Mouse (Mus musculus) kidney, embryonic 14.5 days (tissue): ENCODE data around the gene Olfr1231. TPM values are rescaled to one million over a fixed set of nuclear protein-coding genes. Genes with fewer than 3 reads are reported as not detected.

ENCODE experiments used
- ATAC-seq: fragments of 200-750 bp; cut with Nextera tagmentation; 2 replicates; pipeline ENCODE4 v1.8.0; 2017; ENCODE audit warnings: moderate number of reproducible peaks, mild to moderate bottlenecking, moderate TSS enrichment, moderate library complexity; ENCODE audit not compliant: low FRiP score, low TSS enrichment
- H3K27ac ChIP-seq: fragments of 300-500 bp; sonication (generic); 2 replicates; pipeline ENCODE4 v1.5.1; 2014; ENCODE audit warnings: low read depth, mild to moderate bottlenecking, low read length, moderate library complexity, mixed read lengths
- H3K27me3 ChIP-seq: fragments of 300-500 bp; sonication (generic); 2 replicates; pipeline ENCODE4 v1.6.1; 2014; ENCODE audit warnings: mild to moderate bottlenecking, low read length; ENCODE audit not compliant: control insufficient read depth, insufficient read depth
- H3K36me3 ChIP-seq: fragments of 300-500 bp; sonication (generic); 2 replicates; pipeline ENCODE4 v1.6.1; 2014; ENCODE audit warnings: low read length, mixed read lengths; ENCODE audit not compliant: control insufficient read depth, insufficient read depth
- H3K4me1 ChIP-seq: fragments of 300-500 bp; sonication (generic); 2 replicates; pipeline ENCODE4 v1.6.1; 2014; ENCODE audit warnings: low read length, mixed read lengths; ENCODE audit not compliant: control insufficient read depth, insufficient read depth
- H3K4me2 ChIP-seq: fragments of 300-500 bp; sonication (generic); replicated peaks from 2 replicates; pipeline ENCODE4 v1.6.1; 2014; ENCODE audit warnings: low read depth, mild to moderate bottlenecking, low read length
- H3K4me3 ChIP-seq: fragments of 300-500 bp; sonication (generic); 2 replicates; pipeline ENCODE4 v1.5.1; 2014; ENCODE audit warnings: mild to moderate bottlenecking, low read length
- H3K9ac ChIP-seq: fragments of 300-500 bp; sonication (generic); 2 replicates; pipeline ENCODE4 v1.6.1; 2014; ENCODE audit warnings: low read depth, mild to moderate bottlenecking, low read length, moderate library complexity
- H3K9me3 ChIP-seq: fragments of 300-500 bp; sonication (generic); 2 replicates; pipeline ENCODE4 v1.6.1; 2016; ENCODE audit warnings: low read length; ENCODE audit not compliant: control insufficient read depth
- whole genome bisulfite sequencing: fragments of 180-500 bp; shearing (Covaris S2); extraction: QIAGEN DNeasy Blood & Tissue Kit; methylation state at CpG from one replicate; pipeline ENCODE4 v1.1.7; 2014; 5-methylcytosine and 5-hydroxymethylcytosine counted together
- polyA plus RNA-seq: library from polyadenylated mRNA; unstranded; fragments of >200 nt; fragmentation: Nextera tagmentation; extraction: Ambion mirVana; gene quantifications from 2 replicates; pipeline ENCODE4 v1.2.1, GENCODE M21; 2014

Olfr1231 gene
- not detected in 2 replicates for polyA plus RNA-seq

- no peak for ATAC-seq
- WGBS = 83% methylated on average over 2 of the region's 2 CpGs
- Histone ChIP-seq H3K9me3 (no peaks in the 10 kb centered on the region), H3K4me3 (no peak within 1 kb of the TSS), H3K36me3 (no peaks in the 10 kb centered on the region), H3K9ac (no peak within 1 kb of the TSS), H3K27me3 (no peaks in the 10 kb centered on the region), H3K27ac (no peak within 1 kb of the TSS), H3K4me1 (no peaks in the 10 kb centered on the region), H3K4me2 (no peak within 1 kb of the TSS)
These were observed at the start of gene Olfr1231 for GRCm38 (mm10) chr2:89306974-89307373. TSS of gene Olfr1231 (minus strand) at chr2:89307074.

GRCm38 (mm10) chr2:89342298-89342697 lies 35.4 kb upstream of the Olfr1231 start, which contains the start of gene Olfr1233:
TSS of gene Olfr1233 (minus strand) at chr2:89342398.
- Histone ChIP-seq H3K27ac (no peak within 1 kb of the TSS), H3K9ac (no peak within 1 kb of the TSS), H3K9me3 (no peaks in the 10 kb centered on the region), H3K4me3 (no peak within 1 kb of the TSS), H3K27me3 (no peaks in the 10 kb centered on the region), H3K36me3 (no peaks in the 10 kb centered on the region), H3K4me2 (no peak within 1 kb of the TSS), H3K4me1 (no peaks in the 10 kb centered on the region)
- ATAC-seq = no peak

GRCm38 (mm10) chr2:89329575-89329974 lies 22.7 kb upstream of the Olfr1231 start, which contains the start of gene Olfr1232:
TSS of gene Olfr1232 (minus strand) at chr2:89329675.
- Histone ChIP-seq H3K27ac (no peak within 1 kb of the TSS), H3K27me3 (no peaks in the 10 kb centered on the region), H3K4me1 (no peaks in the 10 kb centered on the region), H3K36me3 (no peaks in the 10 kb centered on the region), H3K4me2 (no peak within 1 kb of the TSS), H3K9ac (no peak within 1 kb of the TSS), H3K4me3 (no peak within 1 kb of the TSS), H3K9me3 (no peaks in the 10 kb centered on the region)
- ATAC-seq = no peak

GRCm38 (mm10) chr2:89297168-89297567 lies 9.7 kb downstream of the Olfr1231 start, which contains the start of gene Olfr1230:
TSS of gene Olfr1230 (minus strand) at chr2:89297268.
- Histone ChIP-seq H3K27me3 (no peaks in the 10 kb centered on the region), H3K9ac (no peak within 1 kb of the TSS), H3K4me3 (no peak within 1 kb of the TSS), H3K4me1 (no peaks in the 10 kb centered on the region), H3K4me2 (no peak within 1 kb of the TSS), H3K36me3 (no peaks in the 10 kb centered on the region), H3K9me3 (no peaks in the 10 kb centered on the region), H3K27ac (no peak within 1 kb of the TSS)
- ATAC-seq = no peak
- 83% methylated on average over 1 of the region's 1 CpGs for WGBS

- H3K9ac ChIP-seq = no peak within 1 kb of the TSS
- 86% methylated on average over 2 of the region's 2 CpGs for WGBS
- H3K4me2 ChIP-seq = no peak within 1 kb of the TSS
- no peak within 1 kb of the TSS for H3K4me3 ChIP-seq
- no peaks in the 10 kb centered on the region for H3K9me3 ChIP-seq
- no peaks in the 10 kb centered on the region for H3K27me3 ChIP-seq
- no peak within 1 kb of the TSS for H3K27ac ChIP-seq
- no peaks in the 10 kb centered on the region for H3K36me3 ChIP-seq
- no peak for ATAC-seq
- H3K4me1 ChIP-seq = no peaks in the 10 kb centered on the region
These were observed 19.0 kb downstream of the Olfr1231 start, which contains the start of gene Olfr1229 for GRCm38 (mm10) chr2:89287914-89288313. TSS of gene Olfr1229 (minus strand) at chr2:89288014.

- H3K4me2 ChIP-seq = no peak within 1 kb of the TSS
- H3K9me3 ChIP-seq = no peaks in the 10 kb centered on the region
- H3K27me3 ChIP-seq = no peaks in the 10 kb centered on the region
- H3K4me1 ChIP-seq = no peaks in the 10 kb centered on the region
- H3K9ac ChIP-seq = no peak within 1 kb of the TSS
- H3K27ac ChIP-seq = no peak within 1 kb of the TSS
- ATAC-seq = no peak
- no peaks in the 10 kb centered on the region for H3K36me3 ChIP-seq
- H3K4me3 ChIP-seq = no peak within 1 kb of the TSS
These were observed 52.9 kb downstream of the Olfr1231 start, which contains the start of gene Olfr1228 for GRCm38 (mm10) chr2:89253962-89254361. TSS of gene Olfr1228 (minus strand) at chr2:89254062.

Other genes with a start within 250 kb of the Olfr1231 start
- not detected in 2 replicates for gene Olfr1218, start 245.9 kb downstream of the Olfr1231 start, polyA plus RNA-seq
- not detected in 2 replicates for gene Olfr1219, start 223.6 kb downstream of the Olfr1231 start, polyA plus RNA-seq
- gene Olfr1220, start 200.2 kb downstream of the Olfr1231 start, polyA plus RNA-seq = not detected in 2 replicates
- not detected in 2 replicates for gene Olfr1221, start 189.8 kb downstream of the Olfr1231 start, polyA plus RNA-seq
- not detected in 2 replicates for gene Olfr1222, start 174.0 kb downstream of the Olfr1231 start, polyA plus RNA-seq
- not detected in 2 replicates for gene Olfr1223, start 155.5 kb downstream of the Olfr1231 start, polyA plus RNA-seq
- gene Olfr1224-ps1, start 143.0 kb downstream of the Olfr1231 start, polyA plus RNA-seq = not detected in 2 replicates
- not detected in 2 replicates for gene Olfr1225, start 132.4 kb downstream of the Olfr1231 start, polyA plus RNA-seq
- gene Olfr1226, start 107.0 kb downstream of the Olfr1231 start, polyA plus RNA-seq = not detected in 2 replicates
- not detected in 2 replicates for gene Olfr1228, start 53.0 kb downstream of the Olfr1231 start, polyA plus RNA-seq
- not detected in 2 replicates for gene Olfr1229, start 19.1 kb downstream of the Olfr1231 start, polyA plus RNA-seq
- not detected in 2 replicates for gene Olfr1230, start 9.8 kb downstream of the Olfr1231 start, polyA plus RNA-seq
- not detected in 2 replicates for gene Olfr1232, start 22.6 kb upstream of the Olfr1231 start, polyA plus RNA-seq
- not detected in 2 replicates for gene Olfr1233, start 35.3 kb upstream of the Olfr1231 start, polyA plus RNA-seq
- not detected in 2 replicates for gene Olfr1234, start 57.8 kb upstream of the Olfr1231 start, polyA plus RNA-seq
- not detected in 2 replicates for gene Olfr1238, start 102.6 kb upstream of the Olfr1231 start, polyA plus RNA-seq
- not detected in 2 replicates for gene Olfr1239, start 113.3 kb upstream of the Olfr1231 start, polyA plus RNA-seq
- not detected in 2 replicates for gene Olfr1240, start 135.9 kb upstream of the Olfr1231 start, polyA plus RNA-seq
- not detected in 2 replicates for gene Olfr1241, start 180.1 kb upstream of the Olfr1231 start, polyA plus RNA-seq
- gene Olfr1242, start 191.3 kb upstream of the Olfr1231 start, polyA plus RNA-seq = not detected in 2 replicates
- gene Olfr1243, start 224.4 kb upstream of the Olfr1231 start, polyA plus RNA-seq = not detected in 2 replicates